Mouse (Mus musculus) E14TG2a.4 (cell line): ENCODE measurements at regions not wholly inside any gene's neighbourhood (a gene's known extent, or its start where the extent isn't known, plus 50 kb on each side); places are given as distances from the start of the nearest gene placed in this dataset.

ENCODE experiments used
- CTCF ChIP-seq: conservative IDR thresholded peaks from 2 replicates; pipeline ENCODE4 v1.5.1; 2014; ENCODE audit warnings: low read length
- NANOG ChIP-seq: IDR thresholded peaks from 2 replicates; pipeline ENCODE4 v1.6.1; 2014; ENCODE audit warnings: borderline replicate concordance, low read length, mixed read lengths
- POU5F1 ChIP-seq: IDR thresholded peaks from 2 replicates; pipeline ENCODE4 v1.6.1; 2014; ENCODE audit warnings: low read length, borderline replicate concordance

GRCm38 (mm10) chr6:4396808-4397207 is 107.8 kb upstream of the Col1a2 start:
- no peak for TF ChIP-seq CTCF
- TF ChIP-seq POU5F1: no peak
- no peak for TF ChIP-seq NANOG
